Mouse (Mus musculus): ENCODE data around the gene Fscn2. TPM values are rescaled to one million over a fixed set of nuclear protein-coding genes. Genes with fewer than 3 reads are reported as not detected.
A peak's percentile ranks its signal among the peaks of the same experiment; 100 is the strongest.
"Not testable (repeated sequence)": the region's sequence is repeated elsewhere in the genome, so short reads cannot be mapped to it uniquely, and the experiment has no call there.

Fscn2 gene
- polyA plus RNA-seq, 1 experiment from 2014 or later = 0.29 TPM

DNA sequence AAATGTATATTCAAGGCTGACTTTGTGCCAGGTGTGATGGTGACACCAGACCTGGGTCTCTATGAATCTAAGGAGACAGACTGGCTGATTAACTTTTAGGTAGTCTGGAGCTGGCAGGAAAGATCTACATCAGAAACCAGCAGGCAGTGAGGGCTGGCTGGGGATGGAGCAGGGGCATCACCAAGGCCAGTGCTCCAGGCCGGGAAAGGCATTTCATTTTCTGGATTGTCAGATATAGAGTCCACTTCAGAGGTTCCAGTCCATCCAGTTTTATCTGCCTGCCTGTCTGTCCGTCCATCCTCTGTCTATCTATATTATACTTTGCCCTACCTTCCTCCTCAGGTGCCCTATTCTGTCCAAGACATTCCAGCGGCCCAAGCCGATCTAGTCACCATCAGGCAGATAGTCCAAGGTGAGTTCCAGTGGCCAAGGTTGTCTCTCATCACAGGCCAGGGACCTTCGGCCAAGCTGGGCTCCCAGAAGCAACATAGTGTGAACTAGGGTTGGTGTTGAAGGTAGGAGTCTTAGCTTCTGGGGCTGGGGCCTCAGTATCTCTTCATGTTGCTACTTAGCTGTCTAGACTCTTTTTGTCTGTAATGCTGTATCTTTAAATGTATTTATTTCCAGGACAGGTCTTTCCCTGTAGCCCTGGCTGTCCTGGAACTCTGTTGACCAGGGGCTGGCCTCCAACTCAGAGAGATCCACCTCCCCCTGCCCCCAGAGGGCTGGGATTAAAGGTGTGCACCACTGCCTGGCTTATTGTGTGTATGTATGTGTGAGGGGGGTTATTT, 17.6 kb upstream of the Fscn2 start:
- Histone ChIP-seq H3K9ac (ENCODE audit: low read depth, low read length) (no peak overlapping the region), H3K36me3 (ENCODE audit: control insufficient read depth, insufficient read depth, low read length) (peaks cover 14% of the 10 kb centered on the region), H3K27ac (ENCODE audit: low read depth, low read length) (no peak overlapping the region), H3K4me3 (ENCODE audit: low read depth, low read length) (no peak overlapping the region), H3K27me3 (replicated peaks; ENCODE audit: control insufficient read depth, insufficient read depth, low read length) (no peaks in the 10 kb centered on the region), H3K9me3 (ENCODE audit: control insufficient read depth, low read length) (no peaks in the 10 kb centered on the region), H3K4me2 (no peak overlapping the region), H3K4me1 (replicated peaks; ENCODE audit: control insufficient read depth, insufficient read depth, low read length) (peaks cover 15% of the 10 kb centered on the region; the same call in 1 of the 2 replicates)
- WGBS = 61% methylated on average over 5 of the region's 5 CpGs
- no peak for ATAC-seq (replicated peaks; ENCODE audit: low FRiP score)
- DNase-seq (ENCODE audit: low spot score) = peak; percentile 33

DNA sequence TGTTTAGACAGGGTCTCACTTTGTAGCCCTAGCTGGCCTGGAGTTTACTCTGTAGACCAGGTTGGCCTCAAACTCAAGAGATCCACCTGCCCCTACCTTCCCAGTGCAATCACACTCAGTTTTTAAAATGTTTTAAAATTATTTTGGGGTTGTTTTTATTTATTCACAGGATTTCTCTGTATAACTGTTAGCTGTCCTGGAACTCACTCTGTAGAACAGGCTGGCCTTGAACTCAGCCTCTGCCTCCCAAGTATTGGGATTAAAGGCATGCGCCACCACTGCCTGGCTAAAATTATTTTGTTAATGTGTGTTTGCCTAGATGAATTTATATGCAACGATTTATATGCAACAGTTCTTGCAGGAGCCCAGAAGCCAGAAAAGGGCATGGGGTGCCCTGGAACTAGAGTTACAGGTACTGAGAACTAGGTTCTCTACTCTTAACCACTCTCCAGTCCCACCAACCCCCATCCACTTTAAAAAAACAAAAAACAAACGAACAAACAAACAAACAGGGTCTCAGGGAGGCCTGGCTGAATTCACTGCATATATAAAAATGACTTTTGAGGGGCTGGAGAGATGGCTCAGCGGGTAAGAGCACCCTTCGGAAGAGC, 16.9 kb upstream of the Fscn2 start:
- peak overlapping the region; percentile 30; the same call in 1 of the 2 replicates for H3K27ac ChIP-seq (ENCODE audit: low read depth, low read length)
- H3K9me3 ChIP-seq (ENCODE audit: control insufficient read depth, low read length) = no peaks in the 10 kb centered on the region
- no peak overlapping the region for H3K4me2 ChIP-seq
- H3K27me3 ChIP-seq (replicated peaks; ENCODE audit: control insufficient read depth, insufficient read depth, low read length) = no peaks in the 10 kb centered on the region
- WGBS = 56% methylated on average over 5 of the region's 5 CpGs
- 0 out of 2 replicates have a peak overlapping the region, but pooled peaks have one; percentile 7 for H3K4me3 ChIP-seq (ENCODE audit: low read depth, low read length)
- peaks cover 14% of the 10 kb centered on the region for H3K36me3 ChIP-seq (ENCODE audit: control insufficient read depth, insufficient read depth, low read length)
- H3K4me1 ChIP-seq (replicated peaks; ENCODE audit: control insufficient read depth, insufficient read depth, low read length) = peaks cover 22% of the 10 kb centered on the region
- ATAC-seq (replicated peaks; ENCODE audit: low FRiP score) = no peak
- H3K9ac ChIP-seq (ENCODE audit: low read depth, low read length) = no peak overlapping the region
- DNase-seq (ENCODE audit: low spot score) = peak; percentile 34

DNA sequence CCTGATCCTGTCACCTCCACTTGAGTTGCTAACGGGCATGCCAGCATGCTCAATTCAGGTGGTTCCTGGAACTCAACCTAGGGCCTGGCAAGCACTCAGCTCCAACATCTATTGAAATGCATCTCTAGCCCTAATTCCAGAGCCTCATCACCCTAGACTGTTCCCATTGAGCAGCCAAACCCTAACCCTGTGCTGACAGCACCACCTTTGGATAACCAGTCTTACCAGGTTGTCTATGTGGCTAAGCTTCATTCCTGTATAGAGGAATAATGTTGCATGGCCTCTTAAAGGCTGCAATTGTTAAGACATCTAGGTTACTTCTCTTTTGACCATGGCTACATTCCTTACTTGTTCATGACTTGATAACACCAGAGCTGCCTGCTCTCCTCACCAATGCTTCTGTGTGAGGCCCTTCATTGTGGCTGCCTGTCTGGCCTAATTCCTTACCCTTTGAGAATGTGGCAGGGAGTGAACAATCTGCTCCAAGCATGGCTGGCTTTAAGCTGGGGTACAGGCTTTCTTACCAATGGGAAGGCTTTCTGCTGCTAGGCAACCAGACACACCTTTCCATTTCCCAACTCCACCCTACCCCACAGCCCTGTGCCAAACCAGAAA, 16.2 kb upstream of the Fscn2 start:
- Histone ChIP-seq H3K4me3 (ENCODE audit: low read depth, low read length) (peak overlapping the region; percentile 14; the same call in 1 of the 2 replicates), H3K36me3 (ENCODE audit: control insufficient read depth, insufficient read depth, low read length) (peaks cover 14% of the 10 kb centered on the region), H3K4me2 (peak overlapping the region; percentile 26), H3K27ac (ENCODE audit: low read depth, low read length) (0 out of 2 replicates have a peak overlapping the region, but pooled peaks have one; percentile 8), H3K27me3 (replicated peaks; ENCODE audit: control insufficient read depth, insufficient read depth, low read length) (no peaks in the 10 kb centered on the region), H3K9me3 (ENCODE audit: control insufficient read depth, low read length) (no peaks in the 10 kb centered on the region), H3K9ac (ENCODE audit: low read depth, low read length) (no peak overlapping the region), H3K4me1 (replicated peaks; ENCODE audit: control insufficient read depth, insufficient read depth, low read length) (peaks cover 21% of the 10 kb centered on the region)
- WGBS = 53% methylated on average over 1 of the region's 1 CpGs
- DNase-seq (ENCODE audit: low spot score) (peak; percentile 37), ATAC-seq (replicated peaks; ENCODE audit: low FRiP score) (no peak)

DNA sequence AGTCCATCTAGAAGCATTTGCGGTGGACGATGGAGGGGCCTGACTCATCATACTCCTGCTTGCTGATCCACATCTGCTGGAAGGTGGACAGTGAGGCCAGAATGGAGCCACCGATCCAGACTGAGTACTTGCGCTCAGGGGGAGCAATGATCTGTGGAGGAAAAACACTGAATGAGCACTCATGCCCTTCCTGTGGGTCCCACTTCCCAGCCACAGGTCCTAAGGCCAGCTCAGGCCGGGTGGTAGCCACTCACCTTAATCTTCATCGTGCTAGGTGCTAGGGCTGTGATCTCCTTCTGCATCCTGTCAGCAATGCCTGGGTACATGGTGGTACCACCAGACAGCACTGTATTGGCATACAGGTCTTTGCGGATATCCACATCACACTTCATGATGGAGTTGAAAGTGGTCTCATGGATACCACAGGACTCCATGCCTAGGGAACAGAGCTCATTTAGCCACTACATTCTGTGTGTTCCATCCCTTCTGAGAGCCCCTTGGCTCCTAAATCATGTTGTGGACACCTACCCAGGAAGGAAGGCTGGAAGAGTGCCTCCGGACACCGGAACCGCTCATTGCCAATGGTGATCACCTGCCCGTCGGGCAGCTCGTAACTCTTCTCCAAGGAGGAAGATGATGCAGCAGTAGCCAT, 14.8 kb upstream of the Fscn2 start:
- H3K4me1 ChIP-seq (replicated peaks; ENCODE audit: control insufficient read depth, insufficient read depth, low read length) = peaks cover 31% of the 10 kb centered on the region
- not testable (repeated sequence) for H3K27ac ChIP-seq (ENCODE audit: low read depth, low read length)

DNA sequence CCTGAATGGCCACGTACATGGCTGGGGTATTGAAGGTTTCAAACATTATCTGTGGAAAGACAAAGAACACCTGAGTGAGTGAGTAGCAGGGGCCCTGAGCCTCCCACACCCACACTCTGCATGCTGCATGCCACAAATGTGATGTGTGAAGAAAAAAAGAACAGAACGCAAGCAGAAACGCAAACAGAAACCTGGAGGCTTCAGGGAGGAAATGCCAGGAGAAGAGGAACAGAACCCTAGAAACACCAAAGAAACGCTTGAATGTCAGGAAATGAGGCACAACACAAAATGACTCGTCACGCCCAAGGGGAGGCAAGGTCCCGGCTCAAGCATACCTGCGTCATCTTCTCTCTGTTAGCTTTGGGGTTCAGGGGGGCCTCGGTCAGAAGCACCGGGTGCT, 14.0 kb upstream of the Fscn2 start:
- peak overlapping the region; percentile 100 for H3K9ac ChIP-seq (ENCODE audit: low read depth, low read length)
- H3K27me3 ChIP-seq (replicated peaks; ENCODE audit: control insufficient read depth, insufficient read depth, low read length) = no peaks in the 10 kb centered on the region
- WGBS = 5% methylated on average over 10 of the region's 10 CpGs
- peaks cover 14% of the 10 kb centered on the region for H3K36me3 ChIP-seq (ENCODE audit: control insufficient read depth, insufficient read depth, low read length)
- peaks cover 33% of the 10 kb centered on the region for H3K4me1 ChIP-seq (replicated peaks; ENCODE audit: control insufficient read depth, insufficient read depth, low read length)
- no peak for DNase-seq (ENCODE audit: low spot score)
- H3K4me2 ChIP-seq = peak overlapping the region; percentile 95
- no peak for ATAC-seq (replicated peaks; ENCODE audit: low FRiP score)
- H3K4me3 ChIP-seq (ENCODE audit: low read depth, low read length) = peak overlapping the region; percentile 100
- no peaks in the 10 kb centered on the region for H3K9me3 ChIP-seq (ENCODE audit: control insufficient read depth, low read length)
- H3K27ac ChIP-seq (ENCODE audit: low read depth, low read length) = peak overlapping the region; percentile 99

More for the DNA sequence above, 14.8 kb upstream of the Fscn2 start:
- H3K9me3 ChIP-seq (ENCODE audit: control insufficient read depth, low read length); H3K27me3 ChIP-seq (replicated peaks; ENCODE audit: control insufficient read depth, insufficient read depth, low read length); ATAC-seq (replicated peaks; ENCODE audit: low FRiP score); DNase-seq (ENCODE audit: low spot score): not testable (repeated sequence)
- Histone ChIP-seq H3K4me2 (peak overlapping the region; percentile 70), H3K9ac (ENCODE audit: low read depth, low read length) (peak overlapping the region; percentile 56), H3K36me3 (ENCODE audit: control insufficient read depth, insufficient read depth, low read length) (peaks cover 14% of the 10 kb centered on the region), H3K4me3 (ENCODE audit: low read depth, low read length) (peak overlapping the region; percentile 40)
- 73% methylated on average over 11 of the region's 13 CpGs for WGBS

DNA sequence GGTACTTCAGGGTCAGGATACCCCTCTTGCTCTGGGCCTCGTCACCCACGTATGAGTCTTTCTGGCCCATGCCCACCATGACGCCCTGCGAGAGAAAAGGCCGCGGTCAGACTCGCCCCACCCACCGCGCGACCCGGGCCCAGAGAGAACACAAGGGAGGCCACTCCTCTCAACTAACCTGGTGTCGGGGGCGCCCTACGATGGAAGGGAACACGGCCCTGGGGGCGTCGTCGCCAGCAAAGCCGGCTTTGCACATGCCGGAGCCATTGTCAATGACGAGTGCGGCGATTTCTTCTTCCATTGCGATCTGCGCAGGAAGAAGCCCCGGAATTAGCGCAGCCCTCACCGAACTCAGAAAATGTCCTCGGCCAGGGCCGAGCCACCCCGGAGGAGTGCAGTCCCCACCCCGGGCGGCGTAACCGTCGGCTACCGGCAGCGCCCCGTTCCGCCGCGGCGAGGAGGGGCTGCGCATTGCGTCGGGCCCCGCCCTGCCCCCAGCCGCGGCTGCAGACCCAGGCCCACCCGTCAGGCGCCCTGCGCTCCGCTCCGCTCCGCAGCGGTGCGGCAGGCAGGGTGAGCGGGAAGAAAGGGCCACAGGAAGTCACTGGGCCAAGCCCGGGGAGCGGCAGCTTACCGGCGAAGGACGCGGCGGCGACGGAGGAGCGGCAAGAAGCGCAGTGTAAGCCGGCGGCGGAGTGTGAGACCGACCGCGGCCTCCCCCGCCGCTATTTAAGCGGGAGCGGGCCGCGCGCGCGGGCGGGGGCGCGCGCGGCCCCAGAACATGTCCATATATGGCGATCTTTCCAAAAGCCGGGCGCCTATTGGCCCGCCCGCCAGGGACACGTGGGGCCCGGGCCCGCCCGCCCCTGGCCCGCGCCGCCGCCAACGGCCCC, 13.3 kb upstream of the Fscn2 start, which contains the start of gene Actg1:
Actg1 (minus strand) TSS at position 752 of the 893 bp plus-strand sequence.
- Histone ChIP-seq H3K4me2 (peak within 1 kb of the TSS; percentile 95), H3K9me3 (ENCODE audit: control insufficient read depth, low read length) (no peaks in the 10 kb centered on the region), H3K36me3 (ENCODE audit: control insufficient read depth, insufficient read depth, low read length) (peaks cover 14% of the 10 kb centered on the region), H3K4me3 (ENCODE audit: low read depth, low read length) (peak within 1 kb of the TSS; percentile 100), H3K27ac (ENCODE audit: low read depth, low read length) (peak within 1 kb of the TSS; percentile 99), H3K4me1 (replicated peaks; ENCODE audit: control insufficient read depth, insufficient read depth, low read length) (peaks cover 39% of the 10 kb centered on the region), H3K9ac (ENCODE audit: low read depth, low read length) (peak within 1 kb of the TSS; percentile 100), H3K27me3 (replicated peaks; ENCODE audit: control insufficient read depth, insufficient read depth, low read length) (no peaks in the 10 kb centered on the region)
- WGBS = 2% methylated on average over 98 of the region's 103 CpGs
- peak; percentile 88 for DNase-seq (ENCODE audit: low spot score)
- ATAC-seq (replicated peaks; ENCODE audit: low FRiP score) = peak; percentile 79

DNA sequence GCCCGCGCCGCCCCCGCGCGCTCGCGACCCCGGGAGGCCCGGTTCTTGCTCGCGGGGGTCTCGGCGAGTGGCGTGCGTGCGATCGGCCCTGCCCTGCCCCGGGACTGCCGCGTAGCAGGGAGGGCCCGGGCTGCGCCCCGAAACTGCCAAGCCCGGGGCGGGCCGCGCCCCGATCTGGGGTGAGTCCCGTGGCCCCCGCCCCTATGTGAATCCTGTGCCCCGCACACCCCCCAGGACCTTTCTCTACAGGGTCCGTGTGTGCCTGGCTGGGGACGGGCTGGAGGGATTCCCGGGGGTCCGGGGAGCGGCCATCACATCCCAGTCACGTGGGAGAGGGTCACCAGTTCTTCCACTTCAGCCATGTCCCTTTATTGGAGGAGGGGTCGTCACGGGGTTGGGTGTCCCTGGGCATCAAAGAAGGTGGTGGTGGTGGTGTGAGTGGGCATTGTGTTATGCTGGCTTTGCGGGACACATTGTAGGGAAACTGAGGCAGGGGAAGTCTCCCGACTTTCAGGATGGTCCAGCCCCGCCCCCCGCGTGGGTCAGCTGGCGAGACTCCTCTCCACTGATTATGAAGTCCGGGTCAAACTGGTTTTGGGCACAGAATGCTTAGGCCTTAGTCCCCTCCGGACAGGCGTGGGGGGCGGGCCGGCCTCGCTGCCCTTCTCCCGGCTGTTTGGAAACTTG, 12.5 kb upstream of the Fscn2 start:
- 1% methylated on average over 47 of the region's 53 CpGs for WGBS
- peaks cover 47% of the 10 kb centered on the region for H3K4me1 ChIP-seq (replicated peaks; ENCODE audit: control insufficient read depth, insufficient read depth, low read length)
- peak; percentile 18 for ATAC-seq (replicated peaks; ENCODE audit: low FRiP score)

More for the DNA sequence above, 12.5 kb upstream of the Fscn2 start:
- H3K9me3 ChIP-seq (ENCODE audit: control insufficient read depth, low read length) = no peaks in the 10 kb centered on the region
- H3K27ac ChIP-seq (ENCODE audit: low read depth, low read length) = peak overlapping the region; percentile 99
- DNase-seq (ENCODE audit: low spot score) = no peak
- no peaks in the 10 kb centered on the region for H3K27me3 ChIP-seq (replicated peaks; ENCODE audit: control insufficient read depth, insufficient read depth, low read length)
- H3K9ac ChIP-seq (ENCODE audit: low read depth, low read length) = peak overlapping the region; percentile 100
- peak overlapping the region; percentile 100 for H3K4me3 ChIP-seq (ENCODE audit: low read depth, low read length)
- H3K36me3 ChIP-seq (ENCODE audit: control insufficient read depth, insufficient read depth, low read length) = peaks cover 14% of the 10 kb centered on the region
- peak overlapping the region; percentile 95 for H3K4me2 ChIP-seq

Measured in liver, embryonic 11.5 days (tissue).